Mouse (Mus musculus) lung, postnatal 0 days (tissue): ENCODE measurements around the gene Prss43. TPM values are rescaled to one million over a fixed set of nuclear protein-coding genes. Genes with fewer than 3 reads are reported as not detected.
"Not testable (repeated sequence)": the region's sequence is repeated elsewhere in the genome, so short reads cannot be mapped to it uniquely, and the experiment has no call there.

Experiments
- ATAC-seq: fragments of 200-750 bp; cut with Nextera tagmentation; 2 replicates; pipeline ENCODE4 v1.8.0; 2017; ENCODE audit warnings: moderate library complexity
- DNase-seq: peaks from one replicate; pipeline ENCODE4 v3.0.0-alpha.2; 2016; ENCODE audit warnings: low spot score
- H3K27ac ChIP-seq: fragments of 300-500 bp; sonication (generic); 2 replicates; pipeline ENCODE4 v1.5.1; 2014; ENCODE audit warnings: antibody characterized with exemption, mild to moderate bottlenecking, low read length, mixed read lengths
- H3K27me3 ChIP-seq: fragments of 300-500 bp; sonication (generic); replicated peaks from 2 replicates; pipeline ENCODE4 v1.6.1; 2014; ENCODE audit warnings: low read length, mixed read lengths; ENCODE audit not compliant: insufficient read depth
- H3K36me3 ChIP-seq: fragments of 300-500 bp; sonication (generic); 2 replicates; pipeline ENCODE4 v1.6.1; 2014; ENCODE audit warnings: low read length, mixed read lengths; ENCODE audit not compliant: insufficient read depth
- H3K4me1 ChIP-seq: fragments of 300-500 bp; sonication (generic); 2 replicates; pipeline ENCODE4 v1.6.1; 2014; ENCODE audit warnings: antibody characterized with exemption, low read depth, low read length, mixed read lengths; ENCODE audit not compliant: insufficient read depth
- H3K4me2 ChIP-seq: fragments of 300-500 bp; sonication (generic); replicated peaks from 2 replicates; pipeline ENCODE4 v1.6.1; 2014; ENCODE audit warnings: low read depth, mild to moderate bottlenecking, low read length, moderate library complexity, mixed read lengths
- H3K4me3 ChIP-seq: fragments of 300-500 bp; sonication (generic); 2 replicates; pipeline ENCODE4 v1.5.1; 2014; ENCODE audit warnings: low read depth, low read length
- H3K9ac ChIP-seq: fragments of 300-500 bp; sonication (generic); replicated peaks from 2 replicates; pipeline ENCODE4 v1.6.1; 2014; ENCODE audit warnings: low read depth, mild to moderate bottlenecking
- H3K9me3 ChIP-seq: fragments of 300-500 bp; sonication (generic); 2 replicates; pipeline ENCODE4 v1.6.1; 2016; ENCODE audit warnings: low read length, mixed read lengths
- CTCF ChIP-seq: IDR thresholded peaks from 2 replicates; pipeline ENCODE4 v1.5.1; 2016; ENCODE audit warnings: antibody characterized with exemption, mild to moderate bottlenecking
- EP300 ChIP-seq: IDR thresholded peaks from 2 replicates; pipeline ENCODE4 v1.6.1; 2016; ENCODE audit warnings: antibody characterized with exemption, mild to moderate bottlenecking, control low read depth
- WGBS: fragments of 180-500 bp; shearing (Covaris S2); extraction: QIAGEN DNeasy Blood & Tissue Kit; methylation state at CpG from one replicate; pipeline ENCODE4 v1.1.7; 2014; 5-methylcytosine and 5-hydroxymethylcytosine counted together
- polyA plus RNA-seq: library from polyadenylated mRNA; unstranded; fragments of >200 nt; fragmentation: Nextera tagmentation; extraction: Ambion mirVana; gene quantifications from 2 replicates; pipeline ENCODE4 v1.2.1, GENCODE M21; 2015

Prss43 gene
- polyA plus RNA-seq, 1 experiment from 2014 or later: not detected

- DNase-seq (no peak), ATAC-seq (no peak)
- no peaks in the 10 kb centered on the region for H3K4me1 ChIP-seq
- 67% methylated on average over 4 of the region's 4 CpGs for WGBS
- no peaks in the 10 kb centered on the region for H3K9me3 ChIP-seq
- no peak for TF ChIP-seq CTCF
- TF ChIP-seq EP300: no peak
- H3K9ac ChIP-seq: no peak overlapping the region
- H3K36me3 ChIP-seq: no peaks in the 10 kb centered on the region
- H3K27ac ChIP-seq: no peak overlapping the region
- H3K27me3 ChIP-seq: no peaks in the 10 kb centered on the region
- no peak overlapping the region for H3K4me2 ChIP-seq
- H3K4me3 ChIP-seq: no peak overlapping the region
Measured at GRCm38 (mm10) chr9:110803294-110803693, 23.2 kb upstream of the Prss43 start.

GRCm38 (mm10) chr9:110810051-110810450 lies 16.4 kb upstream of the Prss43 start:
- H3K4me3 ChIP-seq: no peak overlapping the region
- H3K27ac ChIP-seq: no peak overlapping the region
- H3K4me1 ChIP-seq: no peaks in the 10 kb centered on the region
- WGBS: 77% methylated on average over 4 of the region's 4 CpGs
- no peak for ATAC-seq
- no peaks in the 10 kb centered on the region for H3K36me3 ChIP-seq
- H3K4me2 ChIP-seq: no peak overlapping the region
- H3K9ac ChIP-seq: no peak overlapping the region
- no peak for DNase-seq
- H3K27me3 ChIP-seq: no peaks in the 10 kb centered on the region
- no peaks in the 10 kb centered on the region for H3K9me3 ChIP-seq
- no peak for TF ChIP-seq EP300

- Histone ChIP-seq H3K27ac (no peak within 1 kb of the TSS), H3K4me1 (no peaks in the 10 kb centered on the region), H3K4me3 (no peak within 1 kb of the TSS), H3K4me2 (no peak within 1 kb of the TSS), H3K9me3 (no peaks in the 10 kb centered on the region), H3K36me3 (no peaks in the 10 kb centered on the region), H3K27me3 (no peaks in the 10 kb centered on the region), H3K9ac (no peak within 1 kb of the TSS)
- 56% methylated on average over 18 of the region's 18 CpGs for WGBS
- DNase-seq: no peak
- TF ChIP-seq EP300: no peak
- no peak for TF ChIP-seq CTCF
- no peak for ATAC-seq
Measured at GRCm38 (mm10) chr9:110813789-110814188, 12.7 kb upstream of the Prss43 start, which contains the start of gene Prss44. Gene Prss44, plus strand, starts transcription at chr9:110813994.

GRCm38 (mm10) chr9:110820546-110820945 lies 5.9 kb upstream of the Prss43 start:
- not testable (repeated sequence) for H3K27me3 ChIP-seq, H3K27ac ChIP-seq, H3K4me3 ChIP-seq, H3K9ac ChIP-seq, ATAC-seq, H3K4me2 ChIP-seq, DNase-seq, H3K9me3 ChIP-seq, H3K4me1 ChIP-seq, H3K36me3 ChIP-seq

- H3K27ac ChIP-seq: no peak overlapping the region
- no peak overlapping the region for H3K4me2 ChIP-seq
- no peaks in the 10 kb centered on the region for H3K4me1 ChIP-seq
- no peaks in the 10 kb centered on the region for H3K9me3 ChIP-seq
- no peak for DNase-seq
- no peak overlapping the region for H3K9ac ChIP-seq
- no peaks in the 10 kb centered on the region for H3K27me3 ChIP-seq
- no peak for ATAC-seq
- TF ChIP-seq EP300 (no peak), CTCF (no peak)
- H3K36me3 ChIP-seq: no peaks in the 10 kb centered on the region
- WGBS: 80% methylated on average over 7 of the region's 7 CpGs
- no peak overlapping the region for H3K4me3 ChIP-seq
Measured at GRCm38 (mm10) chr9:110821436-110821835, 5.1 kb upstream of the Prss43 start.

GRCm38 (mm10) chr9:110825426-110825825 lies 1.1 kb upstream of the Prss43 start:
- H3K4me2 ChIP-seq: no peak overlapping the region
- H3K4me1 ChIP-seq: no peaks in the 10 kb centered on the region
- no peak overlapping the region for H3K27ac ChIP-seq
- DNase-seq (no peak), ATAC-seq (no peak)
- no peaks in the 10 kb centered on the region for H3K27me3 ChIP-seq
- H3K9me3 ChIP-seq: no peaks in the 10 kb centered on the region
- H3K4me3 ChIP-seq: no peak overlapping the region
- no peak for TF ChIP-seq EP300
- no peak for TF ChIP-seq CTCF
- WGBS: 70% methylated on average over 4 of the region's 4 CpGs
- H3K9ac ChIP-seq: no peak overlapping the region
- no peaks in the 10 kb centered on the region for H3K36me3 ChIP-seq

- H3K9me3 ChIP-seq: no peaks in the 10 kb centered on the region
- TF ChIP-seq CTCF (no peak), EP300 (no peak)
- DNase-seq (peak; percentile 12), ATAC-seq (no peak)
- H3K4me2 ChIP-seq: no peak overlapping the region
- H3K36me3 ChIP-seq: no peaks in the 10 kb centered on the region
- no peaks in the 10 kb centered on the region for H3K27me3 ChIP-seq
- no peak overlapping the region for H3K4me3 ChIP-seq
- no peak overlapping the region for H3K27ac ChIP-seq
- no peaks in the 10 kb centered on the region for H3K4me1 ChIP-seq
- 43% methylated on average over 7 of the region's 7 CpGs for WGBS
- H3K9ac ChIP-seq: no peak overlapping the region
Measured at GRCm38 (mm10) chr9:110825832-110826231, 658 bp upstream of the Prss43 start.
